25 mouse cellular contexts compared by ENCODE assay signal in genomic region chr2:164152341-164152740, GRCm38 (mm10). TPM values are rescaled to one million over a fixed set of nuclear protein-coding genes. Genes with fewer than 3 reads are reported as not detected.
"Had no signal": no experiment of that assay in that cellular context is flagged by ENCODE, and none has a peak within 500 bp of the region (broad histone marks: within the 10 kb centered on the region; RNA-seq: fewer than 3 reads in every experiment).

No protein-coding gene starts in this region.

- ATAC-seq: liver, embryonic 12.5 days; midbrain, embryonic 16.5 days had no signal

- H3K9ac ChIP-seq: liver, embryonic 12.5 days; liver, embryonic 14.5 days; lung, embryonic 14.5 days; midbrain, embryonic 12.5 days; neural tube, embryonic 13.5 days; neural tube, embryonic 15.5 days had no signal

- H3K4me2 ChIP-seq: liver, embryonic 12.5 days; lung, embryonic 14.5 days; midbrain, embryonic 12.5 days; neural tube, embryonic 13.5 days; neural tube, embryonic 15.5 days had no signal

- H3K27ac ChIP-seq: liver, embryonic 12.5 days; liver, embryonic 14.5 days; midbrain, embryonic 10.5 days; midbrain, embryonic 12.5 days; neural tube, embryonic 13.5 days; neural tube, embryonic 15.5 days had no signal

- H3K27me3 ChIP-seq: liver, embryonic 12.5 days; midbrain, embryonic 12.5 days; neural tube, embryonic 13.5 days; neural tube, embryonic 15.5 days had no signal

- H3K4me3 ChIP-seq: liver, embryonic 12.5 days; midbrain, embryonic 10.5 days; midbrain, embryonic 12.5 days; myocyte; neural tube, embryonic 13.5 days; neural tube, embryonic 15.5 days had no signal

- H3K9me3 ChIP-seq: liver, embryonic 12.5 days; midbrain, embryonic 10.5 days; midbrain, embryonic 12.5 days; neural tube, embryonic 13.5 days; neural tube, embryonic 15.5 days had no signal

- H3K4me1 ChIP-seq: liver, embryonic 12.5 days; midbrain, embryonic 12.5 days had no signal

- DNase-seq: lung, embryonic 14.5 days; midbrain, embryonic 14.5 days; retina, postnatal 1 day; right cerebral cortex, adult 18-20 months; right cerebral cortex, postnatal 25 days; right cerebral cortex, postnatal 4 days; spleen, adult 18-20 months; thymus, adult 18-20 months; thymus, postnatal 14 days; thymus, postnatal 36 days had no signal

RNA-seq across cellular contexts. Expression of gene Kcns1, which starts 18.6 kb away (rescaled TPM):
- polyA plus RNA-seq: liver, embryonic 12.5 days; liver, embryonic 16.5 days; lung, embryonic 14.5 days; lung, embryonic 16.5 days; midbrain, embryonic 10.5 days; myocyte; thymus, postnatal 0 days had no signal

RNA-seq across cellular contexts. Expression of gene Wfdc5, which starts 30.2 kb away (rescaled TPM):
- polyA plus RNA-seq: liver, embryonic 12.5 days; liver, embryonic 14.5 days; liver, embryonic 16.5 days; lung, embryonic 14.5 days; lung, embryonic 16.5 days; midbrain, embryonic 10.5 days; midbrain, embryonic 12.5 days; midbrain, embryonic 14.5 days; midbrain, embryonic 16.5 days; myocyte; neural tube, embryonic 11.5 days; neural tube, embryonic 13.5 days; neural tube, embryonic 15.5 days; stomach, embryonic 14.5 days; thymus, postnatal 0 days had no signal

RNA-seq across cellular contexts. Expression of gene Wfdc12, which starts 38.1 kb away (rescaled TPM):
- polyA plus RNA-seq: liver, embryonic 12.5 days; liver, embryonic 14.5 days; liver, embryonic 16.5 days; lung, embryonic 14.5 days; midbrain, embryonic 10.5 days; midbrain, embryonic 12.5 days; midbrain, embryonic 14.5 days; midbrain, embryonic 16.5 days; myocyte; neural tube, embryonic 11.5 days; neural tube, embryonic 13.5 days; neural tube, embryonic 15.5 days; small intestine, adult 2 months; stomach, embryonic 14.5 days; stomach, embryonic 16.5 days had no signal

RNA-seq across cellular contexts. Expression of gene Wfdc15a, which starts 47.6 kb away (rescaled TPM):
- polyA plus RNA-seq: liver, embryonic 12.5 days; liver, embryonic 14.5 days; liver, embryonic 16.5 days; lung, embryonic 14.5 days; lung, embryonic 16.5 days; midbrain, embryonic 10.5 days; midbrain, embryonic 12.5 days; midbrain, embryonic 14.5 days; midbrain, embryonic 16.5 days; myocyte; neural tube, embryonic 11.5 days; neural tube, embryonic 13.5 days; neural tube, embryonic 15.5 days; small intestine, adult 2 months; stomach, embryonic 14.5 days; stomach, embryonic 16.5 days; thymus, postnatal 0 days had no signal
